Mouse (Mus musculus): Measurements from ENCODE around the gene Ifna15. TPM values are rescaled to one million over a fixed set of nuclear protein-coding genes. Genes with fewer than 3 reads are reported as not detected.
A peak's percentile ranks its signal among the peaks of the same experiment; 100 is the strongest.

Ifna15 gene
- polyA plus RNA-seq, 1 experiment from 2014 or later = not detected

DNA sequence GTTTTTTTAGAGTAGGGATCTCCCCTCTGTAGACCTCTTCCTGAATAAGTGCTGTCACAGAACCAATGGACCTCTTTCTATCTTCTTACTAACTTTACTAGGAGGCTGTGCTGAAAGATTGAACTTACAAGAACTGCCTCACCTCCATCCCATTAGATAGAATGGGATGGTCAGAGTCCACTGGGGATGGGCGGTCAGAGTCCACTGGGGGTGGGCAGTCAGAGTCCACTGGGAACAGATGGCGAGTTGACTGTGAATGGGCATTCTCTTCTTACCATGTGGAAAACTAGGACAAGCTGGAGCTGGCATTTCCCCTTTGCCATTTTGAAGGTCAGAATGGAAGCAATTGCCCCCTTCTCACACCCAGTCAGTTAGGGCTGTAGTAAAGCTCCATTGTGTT is 24.5 kb downstream of the Ifna15 start:
- WGBS (ENCODE audit: insufficient replicate concordance) = 83% methylated on average over 2 of the region's 2 CpGs
- Histone ChIP-seq H3K27ac (no peak overlapping the region), H3K9me3 (replicated peaks) (no peaks in the 10 kb centered on the region), H3K27me3 (replicated peaks) (no peaks in the 10 kb centered on the region), H3K4me1 (peaks cover 43% of the 10 kb centered on the region), H3K9ac (no peak overlapping the region), H3K4me2 (no peak overlapping the region), H3K36me3 (no peaks in the 10 kb centered on the region), H3K4me3 (no peak overlapping the region)
- ATAC-seq = no peak

DNA sequence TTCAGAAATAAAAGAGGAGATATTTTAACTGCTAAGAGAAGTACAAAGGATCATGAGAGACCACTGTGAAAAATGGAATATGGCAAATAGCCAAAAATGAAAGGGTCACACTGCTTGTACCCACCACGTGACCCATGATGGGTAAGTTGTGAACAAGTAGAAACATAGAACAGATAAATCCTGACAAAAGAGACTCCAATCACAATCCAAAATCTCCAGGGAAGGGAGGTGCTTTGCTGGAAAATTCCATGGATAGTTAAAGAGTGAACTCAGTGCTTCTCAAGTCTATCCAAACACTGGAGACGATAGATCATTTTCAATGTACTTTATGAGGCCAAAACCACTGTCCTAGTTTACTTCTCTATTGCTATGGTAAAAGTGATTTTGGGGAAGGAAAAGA is 27.2 kb downstream of the Ifna15 start:
- ATAC-seq = no peak
- no peak overlapping the region for H3K4me2 ChIP-seq
- WGBS (ENCODE audit: insufficient replicate concordance) = 72% methylated on average over 2 of the region's 2 CpGs
- no peaks in the 10 kb centered on the region for H3K36me3 ChIP-seq
- no peak overlapping the region for H3K4me3 ChIP-seq
- peaks cover 26% of the 10 kb centered on the region for H3K4me1 ChIP-seq
- H3K27me3 ChIP-seq (replicated peaks) = no peaks in the 10 kb centered on the region
- H3K9ac ChIP-seq = no peak overlapping the region
- H3K9me3 ChIP-seq (replicated peaks) = no peaks in the 10 kb centered on the region
- no peak overlapping the region for H3K27ac ChIP-seq

DNA sequence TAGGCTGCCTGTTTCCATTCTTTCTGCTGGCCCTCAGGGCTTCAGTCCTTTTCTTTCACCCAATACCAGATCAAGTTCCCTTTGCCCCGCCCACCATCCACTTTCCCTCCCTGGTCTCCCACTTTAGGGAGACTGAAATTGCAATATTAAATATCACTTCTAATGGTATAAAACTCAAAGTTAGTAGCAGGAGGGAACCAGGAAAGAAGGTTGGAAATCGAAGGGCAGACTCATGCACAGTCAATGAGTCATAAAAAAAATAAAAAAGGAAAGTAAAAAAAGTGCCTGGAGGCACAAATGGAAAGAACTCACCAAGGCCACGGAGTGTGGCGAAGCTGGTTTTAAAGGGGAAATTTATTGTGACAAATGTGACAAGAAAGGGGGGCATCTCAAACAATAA is 27.8 kb downstream of the Ifna15 start:
- 65% methylated on average over 4 of the region's 4 CpGs for WGBS (ENCODE audit: insufficient replicate concordance)
- no peaks in the 10 kb centered on the region for H3K27me3 ChIP-seq (replicated peaks)
- ATAC-seq = no peak
- no peaks in the 10 kb centered on the region for H3K9me3 ChIP-seq (replicated peaks)
- H3K27ac ChIP-seq = no peak overlapping the region
- H3K4me2 ChIP-seq = no peak overlapping the region
- H3K36me3 ChIP-seq = no peaks in the 10 kb centered on the region
- H3K4me3 ChIP-seq = no peak overlapping the region
- H3K9ac ChIP-seq = no peak overlapping the region
- peaks cover 19% of the 10 kb centered on the region; the same call in 1 of the 2 replicates for H3K4me1 ChIP-seq

DNA sequence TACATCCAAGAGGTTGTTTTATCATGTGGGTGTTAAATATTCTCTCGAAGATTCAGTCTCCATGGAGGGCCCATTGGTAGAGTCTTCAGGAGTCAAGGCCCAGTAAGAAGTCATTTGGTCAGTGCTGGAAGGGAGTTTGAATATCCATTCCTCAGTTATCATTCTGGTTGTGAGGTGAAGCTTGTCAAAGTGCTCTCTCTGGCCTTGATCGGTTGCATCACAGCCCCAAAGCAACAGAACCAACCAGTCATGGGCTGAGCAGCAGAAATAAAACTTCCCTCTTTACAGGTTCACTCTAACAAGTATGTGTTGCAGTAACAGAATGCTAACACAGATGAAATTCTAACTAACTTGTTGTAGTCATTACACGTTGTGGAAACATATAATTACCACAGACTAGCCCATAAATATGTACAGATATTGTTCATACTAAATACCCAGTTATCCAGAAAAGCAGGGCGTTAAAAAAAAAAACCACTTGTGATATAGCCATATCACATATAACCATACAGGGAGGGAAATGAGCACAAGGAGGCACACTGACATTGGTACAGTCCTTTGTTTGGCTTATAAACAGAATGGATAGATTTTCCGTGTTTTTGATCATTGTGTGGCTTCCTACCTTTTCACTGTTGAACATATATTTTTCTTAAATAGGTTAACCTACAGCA is 31.5 kb downstream of the Ifna15 start:
- peak; percentile 81 for ATAC-seq
- WGBS (ENCODE audit: insufficient replicate concordance) = 53% methylated on average over 5 of the region's 5 CpGs

GRCm38 (mm10) chr4:88525393-88525792 is 32.7 kb downstream of the Ifna15 start:
- Histone ChIP-seq H3K4me1 (0 out of 2 replicates have a peak, but pooled peaks cover 5% of the 10 kb centered on the region), H3K27me3 (replicated peaks) (no peaks in the 10 kb centered on the region), H3K9ac (no peak overlapping the region), H3K9me3 (replicated peaks) (no peaks in the 10 kb centered on the region), H3K27ac (no peak overlapping the region), H3K4me2 (no peak overlapping the region), H3K4me3 (no peak overlapping the region), H3K36me3 (no peaks in the 10 kb centered on the region)
- WGBS (ENCODE audit: insufficient replicate concordance) = 57% methylated on average over 3 of the region's 3 CpGs
- ATAC-seq = no peak

More for the DNA sequence above, 31.5 kb downstream of the Ifna15 start:
- H3K4me1 ChIP-seq = 0 out of 2 replicates have a peak, but pooled peaks cover 5% of the 10 kb centered on the region
- H3K4me3 ChIP-seq = no peak overlapping the region
- H3K9ac ChIP-seq = no peak overlapping the region
- H3K27me3 ChIP-seq (replicated peaks) = no peaks in the 10 kb centered on the region
- H3K9me3 ChIP-seq (replicated peaks) = no peaks in the 10 kb centered on the region
- peak overlapping the region; percentile 61; the same call in 1 of the 2 replicates for H3K27ac ChIP-seq
- H3K4me2 ChIP-seq = no peak overlapping the region
- H3K36me3 ChIP-seq = no peaks in the 10 kb centered on the region

DNA sequence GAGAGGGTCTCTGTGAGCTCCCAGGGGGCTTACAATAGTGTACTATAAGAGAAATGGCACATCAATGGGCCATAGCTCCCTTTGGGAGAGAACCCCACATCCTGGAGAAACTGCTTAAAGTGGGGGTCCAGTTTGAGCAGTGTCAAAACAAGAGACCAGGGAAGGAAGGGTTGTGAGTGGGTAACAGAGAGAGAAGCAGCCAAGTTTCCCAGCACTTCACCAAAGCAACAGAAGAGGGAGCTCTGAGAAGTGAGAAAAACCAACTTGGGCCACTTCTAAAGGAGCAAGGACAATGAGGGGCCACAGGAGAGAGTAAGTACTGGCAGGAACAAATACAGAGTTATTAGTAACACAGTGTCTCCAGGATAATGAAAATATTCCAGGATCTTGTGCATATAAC is 34.8 kb downstream of the Ifna15 start:
- H3K4me3 ChIP-seq = no peak overlapping the region
- ATAC-seq = no peak
- H3K27ac ChIP-seq = no peak overlapping the region

DNA sequence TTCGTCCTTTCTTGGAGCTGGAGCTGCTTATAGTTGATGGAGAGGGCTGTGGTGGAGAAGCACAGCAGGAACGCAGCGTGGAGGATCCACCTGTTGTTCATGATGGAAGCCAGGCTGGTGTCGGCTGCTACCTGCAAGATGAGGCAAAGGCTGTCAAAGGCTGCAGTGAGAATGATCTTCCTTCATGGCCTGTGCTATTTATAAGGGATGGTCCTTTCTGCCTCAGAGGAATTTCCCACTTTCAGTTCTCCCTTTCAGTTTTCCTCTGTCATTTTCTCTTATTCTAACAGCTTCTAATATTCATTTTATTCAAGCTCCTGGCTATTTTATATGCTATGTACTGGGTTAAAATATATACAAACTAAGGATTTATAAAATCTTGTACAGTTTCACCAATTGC is 35.4 kb downstream of the Ifna15 start, which contains the start of gene Ifnb1:
Gene Ifnb1, minus strand, starts transcription at position 101 of the 400 bp plus-strand sequence.
- WGBS (ENCODE audit: insufficient replicate concordance) = 69% methylated on average over 4 of the region's 4 CpGs
- Histone ChIP-seq H3K4me2 (no peak within 1 kb of the TSS), H3K27me3 (replicated peaks) (no peaks in the 10 kb centered on the region), H3K9ac (no peak within 1 kb of the TSS), H3K4me1 (0 out of 2 replicates have a peak, but pooled peaks cover 5% of the 10 kb centered on the region), H3K27ac (no peak within 1 kb of the TSS), H3K9me3 (replicated peaks) (no peaks in the 10 kb centered on the region), H3K4me3 (no peak within 1 kb of the TSS), H3K36me3 (no peaks in the 10 kb centered on the region)
- no peak for ATAC-seq

More for the DNA sequence above, 34.8 kb downstream of the Ifna15 start:
- no peak overlapping the region for H3K4me2 ChIP-seq
- 0 out of 2 replicates have a peak, but pooled peaks cover 5% of the 10 kb centered on the region for H3K4me1 ChIP-seq
- H3K9ac ChIP-seq = no peak overlapping the region
- no peaks in the 10 kb centered on the region for H3K9me3 ChIP-seq (replicated peaks)
- no peaks in the 10 kb centered on the region for H3K27me3 ChIP-seq (replicated peaks)
- no peaks in the 10 kb centered on the region for H3K36me3 ChIP-seq

GRCm38 (mm10) chr4:88517957-88518356 is 40.1 kb downstream of the Ifna15 start:
- H3K9ac ChIP-seq = no peak overlapping the region
- no peak overlapping the region for H3K4me3 ChIP-seq
- no peaks in the 10 kb centered on the region for H3K36me3 ChIP-seq
- no peak overlapping the region for H3K4me2 ChIP-seq
- H3K27ac ChIP-seq = no peak overlapping the region
- no peak for ATAC-seq
- no peaks in the 10 kb centered on the region for H3K9me3 ChIP-seq (replicated peaks)
- peaks cover 27% of the 10 kb centered on the region for H3K4me1 ChIP-seq
- no peaks in the 10 kb centered on the region for H3K27me3 ChIP-seq (replicated peaks)
- 79% methylated on average over 2 of the region's 2 CpGs for WGBS (ENCODE audit: insufficient replicate concordance)

DNA sequence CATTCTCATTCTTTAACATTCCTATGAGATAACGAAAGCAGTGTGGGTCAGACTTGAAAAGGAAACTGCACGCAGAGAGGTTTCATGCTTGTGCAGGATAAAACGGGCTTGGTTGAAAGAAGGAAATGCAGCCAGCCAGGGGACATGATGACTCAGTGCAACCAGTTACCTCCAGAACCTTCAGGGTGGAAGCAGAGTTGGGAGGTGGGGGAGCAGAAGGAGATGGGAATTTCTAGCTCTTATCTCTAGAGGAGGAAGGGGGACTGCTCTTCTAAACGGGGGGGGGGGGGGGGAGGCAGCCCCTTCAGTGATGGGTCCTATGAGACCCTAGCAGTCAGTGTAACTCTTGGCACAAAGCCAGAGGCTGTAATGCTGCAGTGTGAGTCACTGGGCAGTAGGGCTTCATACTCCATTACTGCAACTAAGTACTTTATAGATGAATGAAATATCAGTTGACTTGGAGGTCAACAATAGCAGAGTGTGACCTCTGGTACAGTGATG is 42.3 kb downstream of the Ifna15 start:
- no peak overlapping the region for H3K4me3 ChIP-seq
- no peaks in the 10 kb centered on the region for H3K9me3 ChIP-seq (replicated peaks)
- peak overlapping the region; percentile 42 for H3K4me2 ChIP-seq
- no peak overlapping the region for H3K9ac ChIP-seq
- peak overlapping the region; percentile 37; the same call in 1 of the 2 replicates for H3K27ac ChIP-seq
- WGBS (ENCODE audit: insufficient replicate concordance) = 4% methylated on average over 4 of the region's 4 CpGs
- H3K36me3 ChIP-seq = no peaks in the 10 kb centered on the region
- H3K4me1 ChIP-seq = peaks cover 27% of the 10 kb centered on the region
- H3K27me3 ChIP-seq (replicated peaks) = no peaks in the 10 kb centered on the region
- ATAC-seq = 0 out of 2 replicates have a peak, but pooled peaks have one; percentile 18

DNA sequence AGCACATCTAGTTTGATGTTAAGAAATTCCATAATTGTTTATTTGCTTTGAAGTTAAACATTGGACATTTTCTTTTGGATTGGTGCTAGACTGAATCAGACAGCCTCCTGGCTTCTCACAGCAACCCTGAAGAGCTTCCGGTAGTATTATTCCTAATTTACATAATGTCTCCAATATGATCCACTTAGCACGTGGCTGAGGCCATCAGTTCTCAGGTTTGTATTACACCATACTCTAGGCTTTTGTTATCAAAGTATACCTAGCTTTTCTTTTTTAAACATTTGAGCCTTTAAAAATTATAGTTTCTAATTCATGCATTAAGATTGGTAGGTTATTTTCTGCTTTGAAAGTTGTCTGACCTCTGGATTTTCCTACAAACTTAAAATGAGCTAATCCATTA is 42.8 kb downstream of the Ifna15 start:
- no peak for ATAC-seq
- Histone ChIP-seq H3K27me3 (replicated peaks) (no peaks in the 10 kb centered on the region), H3K9me3 (replicated peaks) (no peaks in the 10 kb centered on the region), H3K4me1 (peaks cover 27% of the 10 kb centered on the region), H3K4me2 (peak overlapping the region; percentile 42), H3K27ac (0 out of 2 replicates have a peak overlapping the region, but pooled peaks have one; percentile 37), H3K4me3 (no peak overlapping the region), H3K36me3 (no peaks in the 10 kb centered on the region), H3K9ac (no peak overlapping the region)
- 38% methylated on average over 2 of the region's 2 CpGs for WGBS (ENCODE audit: insufficient replicate concordance)

GRCm38 (mm10) chr4:88514403-88514802 is 43.6 kb downstream of the Ifna15 start:
- Histone ChIP-seq H3K4me1 (peaks cover 27% of the 10 kb centered on the region), H3K27me3 (replicated peaks) (no peaks in the 10 kb centered on the region), H3K9me3 (replicated peaks) (no peaks in the 10 kb centered on the region), H3K9ac (no peak overlapping the region), H3K4me3 (no peak overlapping the region), H3K27ac (0 out of 2 replicates have a peak overlapping the region, but pooled peaks have one; percentile 43), H3K36me3 (no peaks in the 10 kb centered on the region), H3K4me2 (no peak overlapping the region)
- ATAC-seq = peak; percentile 56; the same call in 1 of the 2 replicates
- WGBS (ENCODE audit: insufficient replicate concordance) = 33% methylated on average over 4 of the region's 4 CpGs

- H3K27me3 ChIP-seq (replicated peaks) = no peaks in the 10 kb centered on the region
- H3K4me1 ChIP-seq = peaks cover 27% of the 10 kb centered on the region
- WGBS (ENCODE audit: insufficient replicate concordance) = 27% methylated on average over 4 of the region's 4 CpGs
- peak overlapping the region; percentile 50; the same call in 1 of the 2 replicates for H3K27ac ChIP-seq
- ATAC-seq = peak; percentile 86
- H3K9ac ChIP-seq = no peak overlapping the region
- H3K4me3 ChIP-seq = no peak overlapping the region
- H3K36me3 ChIP-seq = no peaks in the 10 kb centered on the region
- no peaks in the 10 kb centered on the region for H3K9me3 ChIP-seq (replicated peaks)
- no peak overlapping the region for H3K4me2 ChIP-seq
Measured at GRCm38 (mm10) chr4:88513743-88514142, 44.3 kb downstream of the Ifna15 start.
